Mouse (Mus musculus): ENCODE measurements around the gene Malsu1.

DNA sequence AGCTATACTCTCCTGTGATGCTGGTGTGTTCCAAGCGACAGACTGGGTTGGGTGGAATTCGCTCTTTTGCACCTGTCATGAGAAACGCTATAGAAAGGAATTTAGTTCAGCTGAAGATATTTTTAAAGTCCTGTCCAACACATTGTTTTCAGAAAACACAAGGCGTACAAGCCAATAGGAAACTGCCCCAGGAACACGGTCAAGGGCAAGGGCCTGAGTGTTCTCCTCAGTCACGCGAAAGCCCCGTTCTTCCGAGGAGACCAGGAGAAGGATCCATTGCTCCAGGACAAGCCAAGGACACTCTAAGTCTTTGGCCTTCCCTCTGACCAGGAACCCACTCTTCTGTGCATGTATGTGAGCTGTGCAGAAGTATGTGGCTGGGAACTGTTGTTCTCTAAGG is 17.6 kb upstream of the Malsu1 start:
- TF ChIP-seq CTCF (IDR thresholded peaks at IDR 0.05; ENCODE audit: extremely low read depth, insufficient read length, insufficient replicate concordance, low read depth, low read length) (no peak), POLR2A (IDR thresholded peaks at IDR 0.05; ENCODE audit: low read depth, low read length) (no peak)
